Mouse (Mus musculus): ENCODE data around the gene Zdhhc6.

The Zdhhc6 gene

DNA sequence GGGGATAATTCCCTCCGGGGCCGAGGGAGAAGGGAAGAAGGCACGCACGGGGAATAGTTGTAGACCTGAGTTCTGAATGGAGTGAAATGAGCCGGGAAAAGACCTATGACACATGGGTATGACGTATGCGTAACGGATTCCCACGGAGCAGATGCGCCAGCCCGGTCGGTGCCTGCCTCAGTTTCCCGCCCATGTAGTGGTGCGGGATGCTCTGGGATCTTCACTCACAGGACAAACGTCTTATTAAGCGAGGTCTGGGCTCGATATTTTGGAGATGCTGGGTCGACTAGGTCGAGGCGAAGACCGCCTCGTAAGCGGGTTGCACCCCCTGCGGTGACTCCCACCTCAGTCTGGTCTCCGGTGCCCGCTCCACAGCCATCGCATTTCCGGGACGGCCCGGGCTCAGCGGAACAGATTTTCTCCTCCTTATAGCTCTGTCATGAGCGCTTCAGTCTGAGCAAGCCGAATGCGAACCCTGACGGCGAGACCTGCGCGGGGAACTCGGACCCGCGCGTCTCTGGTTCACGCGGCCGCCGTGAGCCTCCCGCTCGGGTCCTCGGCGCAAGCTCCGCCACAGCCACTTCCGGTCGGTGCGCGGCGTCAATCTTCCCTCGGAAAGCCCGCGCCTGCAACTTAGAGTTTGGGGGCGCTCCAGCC lies at the start of gene Zdhhc6:
Zdhhc6 (minus strand) TSS at position 581 of the 657 bp plus-strand sequence.
- peak; percentile 36 to 76 for DNase-seq (ENCODE audit: low spot score in 2 of 2)

DNA sequence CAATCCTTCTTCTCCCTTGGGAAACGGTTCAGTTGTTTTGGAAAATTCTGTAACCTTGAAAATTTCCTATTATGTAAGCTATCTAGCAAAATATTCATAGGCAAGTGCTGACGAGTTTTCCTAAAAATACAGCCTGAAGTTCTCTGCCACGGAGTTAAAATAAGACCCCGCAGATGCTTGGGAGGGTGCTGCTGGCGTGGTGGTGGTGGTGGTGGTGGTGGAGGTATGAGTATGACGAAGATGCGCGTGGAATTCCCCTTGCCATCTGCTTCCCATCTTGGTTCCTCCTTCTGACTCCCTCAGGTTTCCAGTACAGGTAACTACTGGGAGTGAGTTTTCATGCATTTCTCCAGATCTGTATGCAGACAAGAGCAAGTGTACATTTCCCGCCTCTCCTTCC lies 46.8 kb upstream of the Zdhhc6 start:
- peak; percentile 35 to 63 for DNase-seq (ENCODE audit: low spot score in 2 of 2)

DNA sequence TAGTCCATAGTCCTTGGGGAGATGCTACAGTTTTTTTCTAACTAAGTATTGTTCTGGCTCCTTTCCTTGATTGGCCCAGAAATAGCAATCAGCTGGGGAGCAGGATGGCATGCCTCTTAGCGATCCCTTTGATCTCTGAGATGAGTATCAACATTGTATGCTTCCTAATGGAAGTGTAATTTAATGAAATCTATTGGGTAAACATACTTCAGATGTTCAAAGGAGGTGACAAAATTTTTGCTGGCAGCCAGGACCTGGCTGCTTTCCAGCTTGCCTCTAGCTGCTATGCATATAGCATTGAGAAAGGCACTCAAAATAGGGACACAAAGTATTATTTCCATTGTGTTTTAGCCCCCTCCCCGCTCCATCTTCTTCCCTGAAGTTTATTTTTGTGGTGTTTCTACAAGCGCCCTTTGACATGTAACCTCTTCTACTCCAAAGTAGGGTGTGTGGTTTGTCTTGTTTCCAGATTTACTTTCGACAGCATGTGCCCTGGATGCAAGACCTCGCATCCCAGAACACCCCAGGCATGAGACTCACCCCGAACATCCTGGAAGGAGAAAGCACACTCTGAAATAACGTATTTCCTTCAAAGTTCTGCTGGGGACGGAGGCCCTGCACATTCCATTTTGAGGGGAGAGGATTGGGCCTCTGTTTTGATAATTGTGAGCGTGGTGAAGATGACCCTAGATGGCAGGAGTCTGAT lies 35.0 kb upstream of the Zdhhc6 start:
- no peak for DNase-seq (ENCODE audit: low spot score in 2 of 2)

DNA sequence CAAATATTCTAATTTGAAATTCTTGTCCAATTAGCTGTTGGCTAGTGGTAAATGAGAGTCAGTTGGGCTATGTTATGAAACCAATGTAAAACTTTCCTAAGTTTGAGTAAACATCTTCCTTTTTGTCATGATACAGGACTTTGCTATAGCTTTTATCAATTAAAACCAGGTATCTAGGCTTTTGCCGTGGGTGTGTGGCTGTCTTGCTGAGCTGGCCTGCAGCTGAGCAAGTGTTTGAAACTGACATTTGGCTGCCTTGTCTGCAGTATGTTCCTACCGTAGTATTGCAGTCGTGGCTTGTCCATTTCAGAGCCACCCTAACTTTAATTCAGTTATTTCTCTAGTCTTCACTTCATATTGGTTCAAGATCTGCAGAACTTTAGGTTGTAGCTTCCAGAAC lies 32.4 kb upstream of the Zdhhc6 start:
- no peak for DNase-seq (ENCODE audit: low spot score in 2 of 2)

DNA sequence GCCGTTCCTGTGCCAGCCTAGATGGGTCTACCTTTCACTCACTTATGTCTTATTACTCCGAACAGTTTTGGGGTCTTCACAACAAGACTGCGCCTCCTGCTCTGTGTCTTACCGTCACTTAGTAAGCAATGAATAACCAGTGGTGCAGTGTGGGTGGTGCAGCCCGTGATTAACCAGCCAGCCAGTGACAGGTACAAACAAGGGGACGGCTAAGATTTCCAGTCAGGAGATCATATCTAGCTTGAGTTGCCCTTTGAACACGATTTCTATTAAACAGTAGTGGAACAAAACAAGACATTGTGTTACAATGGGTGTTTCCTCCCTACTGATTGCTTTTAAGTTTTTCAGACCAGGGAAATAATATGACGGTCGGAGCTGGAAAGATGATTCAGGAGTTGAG lies 27.4 kb upstream of the Zdhhc6 start:
- no peak for DNase-seq (ENCODE audit: low spot score in 2 of 2)

DNA sequence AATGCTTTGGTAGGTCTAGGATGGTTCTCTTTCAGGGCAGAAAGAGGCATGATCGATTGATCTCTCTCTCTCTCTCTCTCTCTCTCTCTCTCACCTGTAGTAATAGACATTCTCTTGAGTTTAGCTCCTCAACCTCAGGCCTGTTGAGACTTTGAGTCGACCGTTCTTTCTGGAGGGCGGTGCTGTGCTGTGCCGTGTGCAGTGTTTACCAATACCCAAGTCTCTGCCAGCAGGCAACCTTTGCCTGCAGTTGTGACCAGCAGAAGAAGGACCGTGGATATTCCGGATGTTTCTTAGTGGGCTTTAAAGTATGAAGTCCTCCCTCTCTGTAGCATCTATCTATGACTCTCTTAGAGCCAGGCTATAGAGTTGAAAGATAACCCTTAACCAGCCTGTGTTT lies 26.6 kb upstream of the Zdhhc6 start:
- no peak for DNase-seq (ENCODE audit: low spot score in 2 of 2)

DNA sequence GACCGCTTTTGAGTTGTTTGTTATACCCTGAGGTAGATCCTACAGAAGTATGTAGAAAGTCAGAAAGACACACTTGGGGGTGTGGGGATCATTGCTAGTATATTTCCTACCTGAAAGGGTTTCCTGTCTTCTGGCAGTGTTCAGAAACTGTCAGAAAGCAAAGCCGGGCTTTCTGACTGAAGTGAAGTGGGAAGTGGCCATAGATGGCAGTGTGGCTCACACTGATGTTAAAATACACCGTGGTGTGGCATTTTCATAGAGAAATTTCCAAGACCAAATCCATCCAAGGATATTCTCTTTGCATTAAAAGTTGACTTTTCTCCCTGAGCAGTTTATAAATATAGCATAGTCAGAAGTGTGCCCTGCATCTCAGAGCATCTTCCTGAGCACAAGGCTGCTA lies 25.5 kb upstream of the Zdhhc6 start:
- no peak for DNase-seq (ENCODE audit: low spot score in 2 of 2)

DNA sequence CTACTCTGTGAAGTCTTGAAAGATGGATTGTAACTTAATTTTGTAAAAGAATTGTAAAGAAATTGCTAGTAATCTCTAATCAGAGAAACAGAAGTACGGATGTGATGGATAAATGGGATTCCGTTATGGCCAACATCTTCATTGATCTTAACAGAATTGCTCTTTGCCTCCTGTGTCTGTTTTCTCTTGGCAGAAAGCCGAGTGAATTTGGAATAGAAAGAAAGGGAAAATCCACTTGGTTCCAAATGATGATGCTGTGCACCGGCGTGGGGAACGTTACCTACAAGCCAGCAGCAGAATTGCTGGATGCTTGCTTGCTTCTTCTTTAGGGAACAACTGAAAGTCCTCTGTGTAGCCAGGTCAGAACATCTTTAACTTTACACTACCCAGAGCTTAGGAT lies 24.7 kb upstream of the Zdhhc6 start:
- no peak for DNase-seq (ENCODE audit: low spot score in 2 of 2)

DNA sequence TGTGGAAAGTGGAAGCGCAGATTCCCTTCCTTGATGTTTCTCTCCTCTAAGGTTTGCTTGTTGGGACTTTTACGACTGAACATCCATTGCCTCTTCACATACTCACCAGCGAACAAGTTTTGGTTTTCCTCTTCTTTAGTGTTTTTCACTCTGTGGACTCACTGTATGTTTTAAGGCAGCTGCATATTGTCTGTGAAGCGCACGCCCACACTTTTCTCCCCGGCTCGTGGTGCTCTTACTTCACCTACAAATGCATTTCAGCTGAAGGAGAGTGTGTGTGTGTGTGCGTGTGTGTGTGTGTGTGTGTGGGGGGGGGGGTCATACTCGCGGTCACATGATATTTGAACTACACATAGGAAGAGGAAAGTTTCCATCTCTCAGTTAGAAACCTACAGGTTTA lies 21.8 kb upstream of the Zdhhc6 start:
- no peak for DNase-seq (ENCODE audit: low spot score in 2 of 2)

DNA sequence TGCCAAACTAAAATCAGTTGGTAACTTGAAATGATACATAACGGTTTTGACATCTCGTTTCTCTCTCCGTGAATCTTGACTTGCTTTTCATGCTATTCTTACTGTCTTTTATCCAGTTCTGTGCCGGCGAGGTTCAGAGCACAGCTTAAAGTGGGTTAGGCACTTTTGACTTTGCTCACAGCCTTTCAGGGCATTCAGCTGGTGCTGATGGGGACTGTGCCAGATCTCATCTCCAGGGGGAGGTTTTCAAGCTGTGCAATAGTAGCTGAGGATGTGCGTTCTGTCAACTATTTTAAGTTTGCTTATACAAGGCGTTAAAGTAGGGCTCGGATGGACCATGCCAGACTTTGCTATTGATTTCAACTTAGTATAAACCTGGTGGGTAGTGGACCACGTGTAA lies 21.2 kb upstream of the Zdhhc6 start:
- no peak for DNase-seq (ENCODE audit: low spot score in 2 of 2)

DNA sequence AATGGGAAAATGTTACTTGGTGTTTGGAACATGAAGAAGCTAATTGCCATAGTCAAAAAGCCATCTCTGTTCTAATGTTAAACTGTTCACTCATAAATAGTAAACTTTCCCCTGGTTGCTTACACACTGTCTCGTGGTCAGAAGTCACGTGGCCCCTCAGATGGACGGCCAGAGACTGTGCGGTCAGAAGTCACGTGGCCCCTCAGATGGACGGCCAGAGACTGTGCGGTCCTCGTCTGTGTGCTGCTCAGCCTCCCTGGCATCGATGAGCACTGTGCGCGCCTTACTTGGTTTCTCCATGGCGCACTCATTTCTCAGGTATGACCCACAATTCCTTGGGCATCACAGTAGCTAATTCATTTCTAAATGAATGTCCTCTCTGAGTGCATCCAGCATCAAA lies 20.6 kb upstream of the Zdhhc6 start:
- no peak for DNase-seq (ENCODE audit: low spot score in 2 of 2)

DNA sequence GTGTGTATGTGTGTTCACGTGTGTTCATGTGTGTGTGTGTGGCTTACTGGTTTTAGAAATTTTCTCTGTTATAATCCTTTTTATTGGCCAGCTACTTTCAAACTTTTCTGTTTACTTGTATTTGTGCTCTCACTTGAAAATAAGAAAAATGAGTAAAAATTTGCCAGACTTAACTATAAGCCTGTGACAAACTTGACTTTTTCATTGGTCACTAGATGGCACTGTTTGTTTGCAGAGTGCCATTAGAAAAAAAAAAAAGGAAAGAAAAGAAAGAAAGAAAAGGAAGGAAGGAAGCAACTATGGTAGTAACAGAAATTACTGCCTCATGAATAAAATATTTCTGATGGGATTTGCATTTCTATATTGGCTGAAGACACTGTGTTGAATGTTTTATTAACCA lies 20.0 kb upstream of the Zdhhc6 start:
- DNase-seq (ENCODE audit: low spot score in 2 of 2): no peak

DNA sequence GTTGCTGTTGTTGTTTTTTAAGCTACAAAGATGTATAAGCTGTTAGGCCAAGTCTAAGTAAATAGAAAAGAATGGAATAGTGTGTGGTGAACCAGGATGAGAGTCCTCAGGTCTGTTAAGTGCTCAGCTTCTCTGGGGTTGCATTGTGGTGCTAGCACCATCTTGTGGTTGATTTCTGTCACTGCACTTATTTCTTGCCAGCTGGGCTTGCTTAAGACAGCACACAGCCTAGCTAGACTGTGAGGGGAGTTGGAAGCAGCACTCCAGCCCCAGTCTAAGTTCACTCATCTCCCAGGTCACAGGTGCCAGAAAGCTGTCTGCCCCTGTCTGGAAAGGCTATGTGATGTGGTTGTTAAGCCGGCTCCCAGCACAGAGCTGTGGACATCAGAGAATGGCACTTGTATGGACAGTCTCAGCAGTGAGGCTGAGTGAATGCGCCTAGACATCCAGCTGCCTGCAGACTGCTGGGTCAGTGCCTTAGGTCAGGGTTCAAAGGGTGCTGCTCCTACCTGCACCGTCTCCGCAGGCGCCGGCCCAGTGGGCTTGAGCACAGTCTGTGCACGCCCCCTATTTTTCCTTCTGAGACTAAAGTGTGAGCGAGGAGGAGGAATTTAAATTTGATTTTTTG lies 16.9 kb upstream of the Zdhhc6 start:
- DNase-seq (ENCODE audit: low spot score in 2 of 2): peak; percentile 19 to 81

DNA sequence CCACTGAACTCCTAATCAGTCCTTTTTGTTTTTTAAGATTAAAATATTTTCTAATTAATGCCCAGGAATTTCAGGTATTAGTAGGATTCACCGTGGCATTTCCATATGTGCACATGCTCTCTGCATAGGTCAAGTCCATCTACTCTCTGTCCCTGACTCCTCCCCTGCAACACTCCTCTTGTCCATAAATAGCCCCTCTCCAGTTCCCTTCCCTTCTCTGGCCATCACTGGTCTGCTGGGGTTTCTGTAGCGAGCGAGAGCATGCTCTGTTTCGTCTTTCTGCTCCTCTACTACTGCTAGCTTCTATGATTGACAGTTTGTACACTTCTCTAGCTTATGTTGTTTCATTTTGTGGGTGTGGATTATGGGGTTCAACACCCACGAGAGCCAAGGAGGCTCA lies 15.9 kb upstream of the Zdhhc6 start:
- no peak for DNase-seq (ENCODE audit: low spot score in 2 of 2)

DNA sequence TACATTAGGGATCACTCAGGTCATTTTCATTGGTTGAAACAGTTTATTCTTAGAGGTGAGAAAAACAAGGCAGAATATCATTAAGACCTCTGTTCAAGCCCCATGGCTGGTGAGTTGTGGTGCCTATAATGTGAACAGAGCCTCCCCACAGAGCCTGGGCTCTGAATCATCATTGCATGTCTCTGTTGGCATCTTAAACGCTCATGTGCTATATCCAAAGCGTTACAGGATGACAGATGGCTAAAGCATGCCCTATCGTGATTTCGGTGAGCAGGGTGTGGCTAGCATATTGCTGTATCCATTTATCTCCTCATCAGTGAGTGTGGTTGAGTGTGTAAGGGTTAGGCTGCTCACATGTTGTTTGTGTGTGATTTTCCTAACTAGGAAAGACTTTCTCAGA lies 11.7 kb upstream of the Zdhhc6 start:
- DNase-seq (ENCODE audit: low spot score in 2 of 2): peak in 1 of 2 experiments; percentile 24

DNA sequence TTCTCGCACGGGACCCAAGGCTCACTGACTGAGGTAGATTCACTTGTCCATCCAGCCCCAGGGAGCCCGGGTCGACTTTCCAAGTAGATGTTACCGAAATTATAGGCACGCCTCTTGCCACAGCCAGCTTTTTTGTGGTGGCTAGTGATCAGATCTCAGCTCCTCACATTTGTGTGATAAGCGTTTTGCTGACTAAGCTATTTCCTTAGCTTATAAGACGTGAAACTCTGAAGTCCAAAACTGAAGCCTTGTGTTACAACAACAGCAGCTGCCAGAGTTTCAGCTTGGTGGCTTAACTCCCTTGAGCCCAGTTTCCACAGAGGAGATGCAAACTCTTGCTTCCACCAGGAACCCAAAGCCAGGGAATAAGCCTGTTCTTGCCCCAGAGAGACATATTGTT lies 6.8 kb upstream of the Zdhhc6 start:
- DNase-seq (ENCODE audit: low spot score in 2 of 2): no peak

DNA sequence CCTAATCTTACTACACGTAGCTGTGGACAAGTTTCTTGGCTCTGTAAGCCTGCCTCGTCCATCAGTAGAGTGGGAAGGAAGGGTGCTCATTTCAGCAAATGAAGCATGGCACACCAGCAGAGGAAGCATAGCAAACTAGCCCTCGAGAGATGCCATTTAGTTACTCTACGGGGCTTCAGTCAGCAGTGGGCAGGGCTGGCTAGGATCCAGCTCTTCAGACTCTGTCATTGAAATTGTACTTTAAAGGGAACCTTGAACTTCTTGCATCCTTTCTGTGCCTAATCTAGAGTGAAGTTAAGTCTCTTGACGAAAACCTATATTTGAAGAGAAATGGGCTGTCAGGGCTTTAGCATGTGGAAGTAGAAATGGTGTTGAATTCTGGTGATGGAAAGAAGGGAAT lies 3.7 kb upstream of the Zdhhc6 start:
- DNase-seq (ENCODE audit: low spot score in 2 of 2): no peak

DNA sequence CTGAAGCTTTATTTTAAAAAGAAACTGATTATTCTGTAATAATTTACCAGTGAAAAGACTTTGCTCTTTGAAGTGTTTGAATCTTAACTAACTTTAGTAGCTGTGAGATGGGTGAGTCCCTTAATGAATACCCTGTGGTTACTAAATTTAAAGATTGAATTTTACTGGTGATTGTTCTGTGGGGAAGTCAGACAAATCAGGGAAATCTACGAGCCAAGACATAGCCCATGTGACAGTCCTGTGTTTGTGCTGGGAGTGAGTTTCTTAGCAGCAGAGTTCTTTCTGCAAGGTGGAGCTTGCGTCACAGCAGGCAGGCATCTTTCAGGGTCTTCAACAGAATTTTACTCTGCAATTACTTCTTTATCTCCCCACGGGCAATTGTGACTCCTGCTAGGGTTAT lies 3.2 kb upstream of the Zdhhc6 start:
- no peak for DNase-seq (ENCODE audit: low spot score in 2 of 2)

DNA sequence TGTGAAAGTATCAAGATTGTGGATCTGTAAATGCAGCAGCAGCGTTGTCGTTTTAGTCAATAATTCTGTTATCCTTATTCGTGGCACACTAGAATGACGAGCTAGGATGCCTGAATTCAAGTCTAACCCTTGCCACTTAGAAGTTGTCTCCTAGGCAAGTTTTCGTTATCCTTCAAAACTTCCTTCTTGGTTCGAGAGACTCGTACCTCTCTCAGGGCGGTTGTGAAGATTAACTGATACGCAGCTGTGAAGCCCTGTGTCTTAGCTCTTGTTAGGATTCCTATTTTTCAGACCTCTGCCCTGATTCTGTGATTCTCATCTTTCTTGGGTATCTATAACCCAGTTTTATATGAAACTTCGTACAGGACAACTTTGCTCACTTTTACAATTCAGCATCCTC lies 1.1 kb upstream of the Zdhhc6 start:
- DNase-seq (ENCODE audit: low spot score in 2 of 2): no peak

DNA sequence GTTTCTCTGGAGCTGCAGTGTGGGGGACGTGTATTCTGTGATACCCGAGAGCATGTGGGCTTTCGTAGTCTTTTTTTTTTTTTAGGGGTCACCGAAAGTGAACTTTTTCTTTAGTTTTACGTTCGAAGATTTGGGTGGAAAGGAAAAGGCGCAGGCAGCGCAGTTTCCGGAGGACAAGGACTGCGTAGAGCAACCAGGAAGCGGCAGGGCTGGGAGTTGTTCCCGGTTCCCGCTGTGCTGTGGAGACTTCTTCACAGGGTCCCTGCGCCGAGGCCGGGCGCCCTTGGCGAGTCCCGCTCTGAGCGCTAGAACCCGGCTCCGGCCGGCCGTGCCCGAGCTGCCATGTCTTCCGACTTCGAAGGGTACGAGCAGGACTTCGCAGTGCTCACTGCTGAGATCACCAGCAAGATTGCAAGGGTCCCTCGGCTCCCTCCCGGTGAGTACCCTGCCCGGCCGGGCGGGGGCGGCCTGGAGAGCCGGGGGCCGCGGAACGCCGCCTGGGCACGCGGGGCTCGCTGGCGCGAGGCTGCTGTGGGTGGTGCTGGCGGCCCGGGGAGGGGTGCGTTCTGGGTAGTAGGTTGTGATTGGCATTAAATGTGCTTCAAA lies 380 bp upstream of the Zdhhc6 start, which contains the start of gene Vti1a:
Vti1a (plus strand) TSS at position 187 of the 606 bp plus-strand sequence.
- peak; percentile 45 to 84 for DNase-seq (ENCODE audit: low spot score in 2 of 2)

DNA sequence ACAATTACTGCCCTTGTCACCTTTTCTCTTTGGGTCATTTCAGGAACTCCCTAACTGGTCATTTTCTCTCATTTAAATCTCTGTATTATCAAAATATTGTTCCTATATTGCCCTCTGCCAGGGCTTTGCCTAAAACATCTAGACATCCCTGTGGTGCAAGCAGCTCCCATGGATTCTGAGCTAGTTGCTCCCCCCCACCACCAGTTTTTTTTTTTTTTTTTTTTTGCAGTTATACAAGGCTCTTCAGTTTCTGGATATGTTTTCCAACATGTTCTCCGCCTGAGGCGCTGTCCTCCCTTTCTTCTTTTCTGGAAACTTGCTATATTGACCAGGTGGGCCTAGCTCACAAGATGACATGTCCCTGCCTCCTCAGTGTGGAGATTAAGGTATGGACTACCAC lies 2.2 kb downstream of the Zdhhc6 start:
- DNase-seq (ENCODE audit: low spot score in 2 of 2): no peak

DNA sequence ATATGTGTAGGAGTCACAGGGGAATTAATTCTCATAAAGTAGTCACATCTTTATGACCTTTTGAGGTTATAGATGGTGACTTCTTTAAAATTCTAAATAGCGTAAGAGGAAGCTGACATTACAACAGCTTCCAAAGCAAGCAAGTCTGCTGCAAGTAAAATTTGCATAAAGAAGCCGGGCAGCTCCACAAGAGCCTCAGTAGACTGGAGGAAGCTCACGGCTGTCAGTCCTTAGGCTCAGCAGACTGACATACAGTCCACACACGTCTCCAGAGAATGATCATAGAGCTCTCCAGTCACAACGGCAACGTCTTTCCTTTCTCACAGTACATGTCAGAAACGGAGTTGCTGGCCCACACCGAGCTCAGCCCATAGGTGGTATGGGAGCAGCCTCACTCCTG lies 4.0 kb downstream of the Zdhhc6 start:
- no peak for DNase-seq (ENCODE audit: low spot score in 2 of 2)

DNA sequence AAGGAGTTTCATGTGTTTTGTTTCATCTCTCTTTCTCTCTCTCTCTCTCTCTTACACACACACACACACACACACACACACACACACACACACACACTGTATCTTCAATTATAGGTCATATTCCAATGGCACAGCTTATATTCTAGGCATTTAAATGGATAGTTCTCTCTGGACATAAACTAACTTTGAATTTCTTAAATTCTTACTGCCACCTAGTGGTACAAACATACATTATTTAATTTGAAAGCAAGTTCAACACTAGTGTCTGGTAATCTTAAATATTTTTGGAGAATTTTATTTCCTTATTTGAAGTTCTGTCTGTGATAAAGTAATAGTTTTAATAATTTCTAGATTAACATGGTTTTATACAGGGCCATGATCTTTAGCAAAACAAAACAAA lies 10.8 kb downstream of the Zdhhc6 start:
- DNase-seq (ENCODE audit: low spot score in 2 of 2): no peak
